In genomic region chr5:39617354-39617977, GRCm38 (mm10) we compare ENCODE assay signal across 25 mouse cellular contexts.
DNase-seq lines count a peak whose midpoint lies in the region; ATAC-seq and TF ChIP-seq lines count a peak whose summit lies in the region.
"Had no signal": no experiment of that assay in that cellular context is flagged by ENCODE, and none has a peak within 500 bp of the region (broad histone marks: within the 10 kb centered on the region; RNA-seq: fewer than 3 reads in every experiment).

No protein-coding gene starts in this region.

- peak; percentile 21 to 55 for DNase-seq in adrenal gland, adult (ENCODE audit: inconsistent age in 2 of 2, low spot score in 1 of 2)
- no peak for DNase-seq in adrenal gland, postnatal 4 days (ENCODE audit: low spot score in 2 of 2)
- peak; percentile 42 for DNase-seq in cerebellum, adult 9-11 months
- no peak for DNase-seq in cerebellum, postnatal 36 days
- no peak for DNase-seq in left cerebral cortex, adult 2 months (ENCODE audit: extremely low spot score in 1 of 2, low spot score in 2 of 2)
- DNase-seq: cerebellum, adult 11-12 months; gastrocnemius, postnatal 14 days; heart, postnatal 36 days; kidney, adult 2 months; kidney, postnatal 36 days; liver; lung, adult 2 months; lung, postnatal 10 days; right cerebral cortex, postnatal 25 days; spleen, adult 18-20 months had no signal

- H3K4me1 ChIP-seq in stomach, embryonic 14.5 days (ENCODE audit: control insufficient read depth, insufficient read depth, low read length): no peaks in the 10 kb centered on the region
- H3K4me1 ChIP-seq: hindbrain, embryonic 12.5 days; neural tube, embryonic 15.5 days had no signal

- no peak overlapping the region for H3K4me3 ChIP-seq in stomach, embryonic 14.5 days (ENCODE audit: low read depth, low read length)
- H3K4me3 ChIP-seq in left cerebral cortex, adult 2 months: no peak overlapping the region
- H3K4me3 ChIP-seq: forebrain, embryonic 13.5 days; hindbrain, embryonic 12.5 days; midbrain, embryonic 15.5 days; neural tube, embryonic 15.5 days had no signal

- H3K9ac ChIP-seq in stomach, embryonic 14.5 days (replicated peaks; ENCODE audit: low read depth, low read length): no peak overlapping the region
- H3K9ac ChIP-seq: forebrain, embryonic 13.5 days; hindbrain, embryonic 12.5 days; liver, embryonic 14.5 days; midbrain, embryonic 15.5 days; neural tube, embryonic 15.5 days had no signal

- no peaks in the 10 kb centered on the region for H3K27me3 ChIP-seq in stomach, embryonic 14.5 days (ENCODE audit: control insufficient read depth, insufficient read depth, low read length)
- H3K27me3 ChIP-seq: forebrain, embryonic 13.5 days; hindbrain, embryonic 12.5 days; midbrain, embryonic 15.5 days; neural tube, embryonic 15.5 days had no signal

- ATAC-seq in stomach, embryonic 14.5 days (ENCODE audit: insufficient number of reproducible peaks, insufficient read depth, low FRiP score, low read depth): peak; percentile 68; the same call in 1 of the 2 replicates
- no peak for ATAC-seq in inflammation-experienced regulatory T-cells, adult 6 months
- ATAC-seq: forebrain, embryonic 13.5 days; hindbrain, postnatal 0 days; midbrain, embryonic 15.5 days had no signal

- H3K27ac ChIP-seq in stomach, embryonic 14.5 days (ENCODE audit: low read length): no peak overlapping the region
- no peak overlapping the region for H3K27ac ChIP-seq in left cerebral cortex, adult 2 months
- H3K27ac ChIP-seq: forebrain, embryonic 13.5 days; hindbrain, embryonic 12.5 days; hindbrain, postnatal 0 days; liver, embryonic 14.5 days; midbrain, embryonic 15.5 days; neural tube, embryonic 15.5 days had no signal

- no peaks in the 10 kb centered on the region for H3K36me3 ChIP-seq in stomach, embryonic 14.5 days (ENCODE audit: control insufficient read depth, insufficient read depth, low read length)
- H3K36me3 ChIP-seq: G1E; midbrain, embryonic 15.5 days had no signal

- H3K4me2 ChIP-seq in stomach, embryonic 14.5 days (replicated peaks; ENCODE audit: low read depth, low read length): no peak overlapping the region
- H3K4me2 ChIP-seq: forebrain, embryonic 13.5 days; heart, embryonic 11.5 days; hindbrain, embryonic 12.5 days; midbrain, embryonic 15.5 days; neural tube, embryonic 15.5 days had no signal

- no peak for TF ChIP-seq CTCF in left cerebral cortex, adult 2 months (IDR thresholded peaks at IDR 0.05)

- intact Hi-C loops in left cerebral cortex, adult 2 months (cut with DNase I): no loop called here

- no peaks in the 10 kb centered on the region for H3K9me3 ChIP-seq in stomach, embryonic 14.5 days (ENCODE audit: control insufficient read depth, low read depth, low read length)
- H3K9me3 ChIP-seq: forebrain, embryonic 13.5 days; hindbrain, embryonic 12.5 days; midbrain, embryonic 15.5 days; neural tube, embryonic 15.5 days had no signal

- 70% methylated on average over 2 of the region's 2 CpGs for WGBS in stomach, embryonic 14.5 days

Comparison
In these comparisons a context has a peak if more than half of its experiments do, and no peak if none do; other contexts are left out.
1. DNase-seq: peak in adrenal gland, adult (2 of 2) and cerebellum, adult 9-11 months (single experiment); none in adrenal gland, postnatal 4 days (0 of 2), cerebellum, postnatal 36 days (0 of 2) and left cerebral cortex, adult 2 months (0 of 2).